Mouse (Mus musculus): ENCODE measurements around the gene Aqp9. TPM values are rescaled to one million over a fixed set of nuclear protein-coding genes. Genes with fewer than 3 reads are reported as not detected.

Gene Aqp9
- polyA plus RNA-seq, 1 experiment from 2014 or later = not detected

DNA sequence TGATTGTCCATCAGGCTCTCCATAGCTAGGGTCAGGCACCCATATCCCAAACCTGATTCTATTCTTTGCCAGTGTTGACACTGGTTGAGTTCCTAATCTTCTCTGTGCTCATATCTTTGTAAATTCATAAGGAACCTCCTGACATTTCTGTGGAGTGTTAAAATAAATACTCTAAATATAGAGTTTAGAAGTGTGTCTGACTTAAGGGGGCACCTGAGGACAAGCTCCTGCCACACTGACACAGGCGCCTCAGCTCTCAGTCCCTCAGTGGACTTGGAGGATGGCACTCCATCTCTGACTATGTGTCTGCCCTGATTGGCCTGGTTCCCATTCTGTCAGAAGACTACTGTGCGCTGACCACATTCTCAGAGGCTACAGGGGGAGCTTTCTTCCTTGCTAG lies 97.9 kb downstream of the Aqp9 start:
- no peaks in the 10 kb centered on the region for H3K4me1 ChIP-seq (replicated peaks; ENCODE audit: control insufficient read depth, insufficient read depth, low read length)
- DNase-seq (ENCODE audit: low spot score) (no peak), ATAC-seq (ENCODE audit: low FRiP score) (no peak)
- no peaks in the 10 kb centered on the region for H3K36me3 ChIP-seq (ENCODE audit: control insufficient read depth, insufficient read depth, low read length)
- no peaks in the 10 kb centered on the region for H3K27me3 ChIP-seq (ENCODE audit: control insufficient read depth, insufficient read depth, low read length)
- no peak overlapping the region for H3K4me3 ChIP-seq (ENCODE audit: low read depth, low read length)
- no peak overlapping the region for H3K27ac ChIP-seq (ENCODE audit: low read depth, low read length)
- no peaks in the 10 kb centered on the region for H3K9me3 ChIP-seq (ENCODE audit: control insufficient read depth, low read length)
- H3K4me2 ChIP-seq (replicated peaks; ENCODE audit: low read depth, low read length) = no peak overlapping the region
- no peak overlapping the region for H3K9ac ChIP-seq (ENCODE audit: low read depth, low read length)
- WGBS = 86% methylated on average over 2 of the region's 2 CpGs

DNA sequence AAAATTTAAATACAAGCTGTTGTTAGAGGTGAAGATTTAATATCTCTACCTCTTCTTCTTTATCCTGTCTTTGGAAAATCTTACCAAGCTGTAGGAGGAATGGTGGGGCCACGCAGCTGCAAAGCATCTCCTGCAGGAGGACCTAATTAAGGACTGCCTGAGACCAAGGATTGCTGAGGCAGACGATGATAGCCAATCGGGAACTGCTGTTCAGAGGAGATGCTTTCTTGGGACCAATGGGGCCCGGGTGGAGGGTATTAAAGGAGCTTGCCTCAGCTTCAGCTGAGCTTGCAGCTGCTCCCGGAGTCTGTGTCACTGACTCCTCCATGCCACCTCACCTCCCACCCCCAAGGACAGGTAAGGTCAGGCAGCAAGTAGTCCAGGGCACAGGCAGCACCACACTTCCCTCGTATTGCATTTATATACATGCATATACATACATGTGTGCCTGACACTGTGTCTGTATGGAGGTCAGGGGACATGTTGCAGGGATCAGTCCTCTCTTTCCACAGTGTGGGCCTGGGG lies 99.6 kb downstream of the Aqp9 start:
- no peak overlapping the region for H3K9ac ChIP-seq (ENCODE audit: low read depth, low read length)

DNA sequence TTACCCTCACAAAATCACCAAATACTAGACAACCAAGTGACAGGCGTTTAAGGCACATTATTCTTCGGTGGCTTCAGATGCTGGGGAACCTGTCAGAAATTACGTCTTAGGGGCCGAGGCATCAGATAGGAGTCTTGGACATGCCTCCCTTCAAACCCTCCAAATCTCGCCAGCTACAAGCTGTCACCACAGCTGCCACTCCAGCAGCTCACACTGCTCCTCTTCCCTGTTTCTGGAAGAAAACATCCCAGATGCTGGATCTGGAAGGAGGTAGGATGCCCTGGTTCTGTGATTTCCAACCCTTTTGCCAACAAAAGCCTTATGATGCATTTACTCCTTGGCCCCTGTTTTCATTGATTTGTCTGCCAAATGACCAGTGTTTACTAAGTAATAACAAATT lies 101.3 kb downstream of the Aqp9 start:
- H3K4me1 ChIP-seq (replicated peaks; ENCODE audit: control insufficient read depth, insufficient read depth, low read length) = no peaks in the 10 kb centered on the region
- H3K9ac ChIP-seq (ENCODE audit: low read depth, low read length) = no peak overlapping the region
- 87% methylated on average over 5 of the region's 5 CpGs for WGBS
- no peak overlapping the region for H3K4me3 ChIP-seq (ENCODE audit: low read depth, low read length)
- no peak for DNase-seq (ENCODE audit: low spot score)
- H3K9me3 ChIP-seq (ENCODE audit: control insufficient read depth, low read length) = no peaks in the 10 kb centered on the region
- H3K27me3 ChIP-seq (ENCODE audit: control insufficient read depth, insufficient read depth, low read length) = no peaks in the 10 kb centered on the region
- no peak overlapping the region for H3K27ac ChIP-seq (ENCODE audit: low read depth, low read length)
- H3K4me2 ChIP-seq (replicated peaks; ENCODE audit: low read depth, low read length) = no peak overlapping the region
- no peaks in the 10 kb centered on the region for H3K36me3 ChIP-seq (ENCODE audit: control insufficient read depth, insufficient read depth, low read length)
- no peak for ATAC-seq (ENCODE audit: low FRiP score)

More for the DNA sequence above, 99.6 kb downstream of the Aqp9 start:
- Histone ChIP-seq H3K9me3 (ENCODE audit: control insufficient read depth, low read length) (no peaks in the 10 kb centered on the region), H3K4me3 (ENCODE audit: low read depth, low read length) (no peak overlapping the region), H3K36me3 (ENCODE audit: control insufficient read depth, insufficient read depth, low read length) (no peaks in the 10 kb centered on the region), H3K4me1 (replicated peaks; ENCODE audit: control insufficient read depth, insufficient read depth, low read length) (no peaks in the 10 kb centered on the region), H3K27me3 (ENCODE audit: control insufficient read depth, insufficient read depth, low read length) (no peaks in the 10 kb centered on the region), H3K4me2 (replicated peaks; ENCODE audit: low read depth, low read length) (no peak overlapping the region), H3K27ac (ENCODE audit: low read depth, low read length) (no peak overlapping the region)
- WGBS = 64% methylated on average over 6 of the region's 6 CpGs
- DNase-seq (ENCODE audit: low spot score) (no peak), ATAC-seq (ENCODE audit: low FRiP score) (no peak)

DNA sequence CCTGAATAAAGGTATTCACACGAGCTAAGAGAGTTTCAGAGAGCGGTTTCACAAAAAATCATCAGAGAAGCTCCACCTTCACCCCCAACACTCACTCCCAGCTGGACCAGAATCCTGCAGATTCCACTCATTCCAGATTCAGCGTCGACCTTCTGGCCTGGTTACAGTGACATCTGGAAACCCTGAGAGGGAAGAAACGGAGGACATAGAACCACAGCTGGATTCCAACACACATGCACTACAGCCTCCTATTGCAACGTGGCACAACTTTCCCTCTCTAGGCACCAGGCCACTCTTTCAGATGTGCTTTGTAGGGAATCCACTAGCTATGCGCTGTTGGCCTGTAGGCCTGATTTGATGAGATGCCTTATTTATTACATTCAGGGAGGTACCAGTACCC lies 102.0 kb downstream of the Aqp9 start:
- Histone ChIP-seq H3K4me3 (ENCODE audit: low read depth, low read length) (no peak overlapping the region), H3K27ac (ENCODE audit: low read depth, low read length) (no peak overlapping the region), H3K36me3 (ENCODE audit: control insufficient read depth, insufficient read depth, low read length) (no peaks in the 10 kb centered on the region), H3K9me3 (ENCODE audit: control insufficient read depth, low read length) (no peaks in the 10 kb centered on the region), H3K9ac (ENCODE audit: low read depth, low read length) (no peak overlapping the region), H3K4me1 (replicated peaks; ENCODE audit: control insufficient read depth, insufficient read depth, low read length) (no peaks in the 10 kb centered on the region), H3K4me2 (replicated peaks; ENCODE audit: low read depth, low read length) (no peak overlapping the region), H3K27me3 (ENCODE audit: control insufficient read depth, insufficient read depth, low read length) (no peaks in the 10 kb centered on the region)
- DNase-seq (ENCODE audit: low spot score) (no peak), ATAC-seq (ENCODE audit: low FRiP score) (no peak)
- 64% methylated on average over 7 of the region's 7 CpGs for WGBS

DNA sequence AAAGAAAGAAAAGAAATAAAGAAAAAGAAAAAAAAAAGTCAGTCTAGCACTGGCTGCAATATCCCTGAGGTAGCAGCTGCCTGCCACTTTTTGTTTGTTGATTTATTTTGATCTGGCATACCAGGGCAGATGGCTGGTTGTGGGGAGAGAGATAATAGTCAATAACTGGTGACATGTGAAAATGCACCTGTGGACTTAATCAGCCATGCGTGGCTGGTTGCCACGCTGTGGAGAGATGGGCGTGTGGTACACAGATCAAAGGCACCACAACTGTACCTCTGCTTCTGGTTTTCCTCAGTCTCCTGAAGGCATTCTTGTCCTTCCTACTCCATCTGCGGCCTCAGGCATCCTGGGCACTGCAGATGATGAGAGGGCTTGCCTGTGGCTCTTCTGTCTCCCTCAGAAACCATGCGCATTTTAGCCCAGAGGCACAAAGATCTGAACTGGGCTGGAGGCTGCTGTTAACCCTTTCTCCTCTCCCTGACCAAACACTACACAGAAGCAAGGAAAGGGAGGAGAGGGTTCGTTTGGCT lies 103.1 kb downstream of the Aqp9 start:
- WGBS = 70% methylated on average over 6 of the region's 6 CpGs
- no peak for DNase-seq (ENCODE audit: low spot score)
- H3K9me3 ChIP-seq (ENCODE audit: control insufficient read depth, low read length) = no peaks in the 10 kb centered on the region
- no peak for ATAC-seq (ENCODE audit: low FRiP score)
- no peak overlapping the region for H3K9ac ChIP-seq (ENCODE audit: low read depth, low read length)
- H3K4me3 ChIP-seq (ENCODE audit: low read depth, low read length) = no peak overlapping the region
- H3K4me1 ChIP-seq (replicated peaks; ENCODE audit: control insufficient read depth, insufficient read depth, low read length) = no peaks in the 10 kb centered on the region
- no peak overlapping the region for H3K27ac ChIP-seq (ENCODE audit: low read depth, low read length)
- no peaks in the 10 kb centered on the region for H3K27me3 ChIP-seq (ENCODE audit: control insufficient read depth, insufficient read depth, low read length)
- no peaks in the 10 kb centered on the region for H3K36me3 ChIP-seq (ENCODE audit: control insufficient read depth, insufficient read depth, low read length)
- no peak overlapping the region for H3K4me2 ChIP-seq (replicated peaks; ENCODE audit: low read depth, low read length)

DNA sequence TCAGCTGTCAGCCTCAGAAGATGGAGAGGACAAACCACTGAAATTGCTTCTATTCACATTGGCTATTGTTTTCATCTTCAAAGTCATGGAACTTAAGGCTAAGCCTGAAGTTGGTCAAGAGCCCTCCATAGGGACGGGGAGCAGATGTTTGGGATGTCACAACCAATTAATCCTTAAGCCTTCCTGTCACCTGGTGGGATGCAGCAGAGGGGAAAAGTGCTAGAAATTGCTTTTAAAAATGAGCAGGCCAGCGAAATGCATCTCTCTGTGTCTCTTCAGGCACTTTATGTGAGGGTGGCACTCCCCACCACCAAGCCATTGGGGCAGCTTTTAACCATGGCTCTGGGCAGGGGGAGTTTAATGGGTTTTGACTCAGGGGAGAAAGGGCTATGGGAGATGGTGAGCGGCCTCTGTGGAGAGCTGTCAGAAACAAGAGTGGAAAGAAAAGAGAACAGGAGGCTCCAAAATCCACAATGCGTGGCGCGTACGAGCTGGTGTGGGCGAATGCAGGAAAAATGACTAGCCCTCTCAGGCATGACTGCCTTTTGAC lies 104.1 kb downstream of the Aqp9 start:
- no peak for ATAC-seq (ENCODE audit: low FRiP score)
- no peak overlapping the region for H3K9ac ChIP-seq (ENCODE audit: low read depth, low read length)
- H3K27ac ChIP-seq (ENCODE audit: low read depth, low read length) = no peak overlapping the region
- no peaks in the 10 kb centered on the region for H3K27me3 ChIP-seq (ENCODE audit: control insufficient read depth, insufficient read depth, low read length)
- H3K4me1 ChIP-seq (replicated peaks; ENCODE audit: control insufficient read depth, insufficient read depth, low read length) = no peaks in the 10 kb centered on the region
- DNase-seq (ENCODE audit: low spot score) = no peak
- H3K4me2 ChIP-seq (replicated peaks; ENCODE audit: low read depth, low read length) = no peak overlapping the region
- no peaks in the 10 kb centered on the region for H3K36me3 ChIP-seq (ENCODE audit: control insufficient read depth, insufficient read depth, low read length)
- H3K9me3 ChIP-seq (ENCODE audit: control insufficient read depth, low read length) = no peaks in the 10 kb centered on the region
- no peak overlapping the region for H3K4me3 ChIP-seq (ENCODE audit: low read depth, low read length)
- WGBS = 65% methylated on average over 8 of the region's 8 CpGs

DNA sequence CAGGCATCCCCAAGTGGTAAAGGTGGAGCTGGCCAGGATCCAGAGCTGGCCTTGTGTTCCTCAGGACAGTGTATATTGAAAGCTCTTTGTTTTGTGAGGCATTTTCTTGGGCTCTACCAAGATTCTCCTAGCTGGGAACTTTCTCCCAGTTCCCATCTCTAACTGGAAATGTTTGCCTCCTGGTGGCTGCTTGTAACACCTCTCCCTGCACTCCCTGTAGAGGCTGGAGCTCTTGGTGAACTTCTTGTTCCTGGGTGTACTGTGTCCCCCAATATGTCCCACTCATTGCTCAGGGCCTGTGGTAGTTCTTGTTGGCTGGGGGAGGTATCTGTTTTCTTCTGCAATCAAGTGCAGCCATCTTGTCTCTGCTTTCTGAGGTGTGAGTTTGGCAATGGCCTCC lies 104.9 kb downstream of the Aqp9 start:
- H3K27me3 ChIP-seq (ENCODE audit: control insufficient read depth, insufficient read depth, low read length) = no peaks in the 10 kb centered on the region
- DNase-seq (ENCODE audit: low spot score) (no peak), ATAC-seq (ENCODE audit: low FRiP score) (no peak)
- H3K9me3 ChIP-seq (ENCODE audit: control insufficient read depth, low read length) = no peaks in the 10 kb centered on the region
- H3K4me2 ChIP-seq (replicated peaks; ENCODE audit: low read depth, low read length) = no peak overlapping the region
- no peak overlapping the region for H3K9ac ChIP-seq (ENCODE audit: low read depth, low read length)
- no peak overlapping the region for H3K4me3 ChIP-seq (ENCODE audit: low read depth, low read length)
- H3K4me1 ChIP-seq (replicated peaks; ENCODE audit: control insufficient read depth, insufficient read depth, low read length) = no peaks in the 10 kb centered on the region
- no peaks in the 10 kb centered on the region for H3K36me3 ChIP-seq (ENCODE audit: control insufficient read depth, insufficient read depth, low read length)
- H3K27ac ChIP-seq (ENCODE audit: low read depth, low read length) = no peak overlapping the region

DNA sequence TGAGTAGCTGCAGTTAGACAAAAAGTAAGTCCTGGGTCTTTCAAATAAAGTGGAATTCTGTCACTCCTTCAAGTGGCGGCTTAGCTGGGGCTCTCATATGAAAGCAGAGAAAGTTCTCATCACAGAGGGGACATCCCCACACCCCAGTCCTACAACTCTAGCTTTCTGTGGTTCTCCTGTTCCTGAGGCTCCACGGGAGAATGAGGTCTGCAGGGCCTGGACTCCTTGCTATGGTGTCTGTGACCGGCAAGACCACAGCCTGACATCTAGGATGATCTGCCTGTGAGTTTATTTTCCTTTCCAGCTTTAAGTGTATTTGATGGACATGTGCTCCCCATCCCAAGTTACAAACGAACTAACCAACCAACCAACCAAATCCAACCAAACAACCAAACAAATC lies 105.5 kb downstream of the Aqp9 start:
- no peak for DNase-seq (ENCODE audit: low spot score)
- no peak overlapping the region for H3K4me2 ChIP-seq (replicated peaks; ENCODE audit: low read depth, low read length)
- H3K4me1 ChIP-seq (replicated peaks; ENCODE audit: control insufficient read depth, insufficient read depth, low read length) = no peaks in the 10 kb centered on the region
- no peak overlapping the region for H3K27ac ChIP-seq (ENCODE audit: low read depth, low read length)
- no peaks in the 10 kb centered on the region for H3K27me3 ChIP-seq (ENCODE audit: control insufficient read depth, insufficient read depth, low read length)
- no peak overlapping the region for H3K4me3 ChIP-seq (ENCODE audit: low read depth, low read length)
- 77% methylated on average over 4 of the region's 4 CpGs for WGBS
- no peaks in the 10 kb centered on the region for H3K9me3 ChIP-seq (ENCODE audit: control insufficient read depth, low read length)
- no peak overlapping the region for H3K9ac ChIP-seq (ENCODE audit: low read depth, low read length)
- no peaks in the 10 kb centered on the region for H3K36me3 ChIP-seq (ENCODE audit: control insufficient read depth, insufficient read depth, low read length)
- ATAC-seq (ENCODE audit: low FRiP score) = no peak

DNA sequence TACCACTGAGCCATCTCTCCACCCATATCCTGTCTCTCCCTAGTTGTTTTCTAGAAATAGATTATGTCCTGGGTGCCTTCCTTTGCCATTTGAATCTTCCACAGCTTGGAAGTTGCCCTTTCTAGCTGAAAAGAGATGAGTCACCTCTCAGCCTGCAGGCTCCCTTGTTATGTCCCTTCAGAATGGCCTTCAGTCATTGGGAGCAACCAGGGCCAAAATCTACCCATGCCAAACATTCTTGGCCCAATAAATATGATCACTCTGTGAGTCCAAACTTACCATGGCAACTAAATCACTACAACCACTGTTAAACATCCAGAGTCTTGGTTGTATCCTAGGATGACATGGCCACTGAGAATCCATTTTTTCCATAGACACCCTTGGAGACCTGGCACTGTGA lies 106.2 kb downstream of the Aqp9 start:
- ATAC-seq (ENCODE audit: low FRiP score) (no peak), DNase-seq (ENCODE audit: low spot score) (no peak)

More for the DNA sequence above, 106.2 kb downstream of the Aqp9 start:
- Histone ChIP-seq H3K9ac (ENCODE audit: low read depth, low read length) (no peak overlapping the region), H3K27ac (ENCODE audit: low read depth, low read length) (no peak overlapping the region), H3K4me1 (replicated peaks; ENCODE audit: control insufficient read depth, insufficient read depth, low read length) (no peaks in the 10 kb centered on the region), H3K9me3 (ENCODE audit: control insufficient read depth, low read length) (no peaks in the 10 kb centered on the region), H3K4me2 (replicated peaks; ENCODE audit: low read depth, low read length) (no peak overlapping the region), H3K27me3 (ENCODE audit: control insufficient read depth, insufficient read depth, low read length) (no peaks in the 10 kb centered on the region), H3K4me3 (ENCODE audit: low read depth, low read length) (no peak overlapping the region), H3K36me3 (ENCODE audit: control insufficient read depth, insufficient read depth, low read length) (no peaks in the 10 kb centered on the region)
